Comparison of ENCODE assay signal across 9 mouse cellular contexts in genomic region chr6:122669406-122670200, GRCm38 (mm10). TPM values are rescaled to one million over a fixed set of nuclear protein-coding genes. Genes with fewer than 3 reads are reported as not detected.
A peak's percentile ranks its signal among the peaks of the same experiment; 100 is the strongest.
DNase-seq lines count a peak whose midpoint lies in the region; ATAC-seq and TF ChIP-seq lines count a peak whose summit lies in the region.
"Had no signal": no experiment of that assay in that cellular context is flagged by ENCODE, and none has a peak within 500 bp of the region (broad histone marks: within the 10 kb centered on the region; RNA-seq: fewer than 3 reads in every experiment).

No protein-coding gene starts in this region.

- 6% methylated on average over 19 of the region's 19 CpGs for WGBS in heart, embryonic 13.5 days
- WGBS in kidney, postnatal 0 days = 7% methylated on average over 19 of the region's 19 CpGs
- 13% methylated on average over 19 of the region's 19 CpGs for whole genome bisulfite sequencing in liver, adult 2 months

- no peaks in the 10 kb centered on the region for H3K79me2 ChIP-seq in liver, adult 2 months (ENCODE audit: control insufficient read depth, insufficient read depth, low read length)
- no peaks in the 10 kb centered on the region for H3K79me2 ChIP-seq in myocyte (ENCODE audit: control insufficient read depth, insufficient read depth)

- peak overlapping the region; percentile 67; the same call in 1 of the 2 replicates for H3K9ac ChIP-seq in heart, embryonic 13.5 days
- H3K9ac ChIP-seq in kidney, postnatal 0 days (ENCODE audit: low read depth, low read length) = no peak overlapping the region
- no peak overlapping the region for H3K9ac ChIP-seq in liver, adult 2 months (ENCODE audit: low read depth, low read length)

- H3K4me2 ChIP-seq in heart, embryonic 13.5 days = peak overlapping the region; percentile 78
- H3K4me2 ChIP-seq in kidney, postnatal 0 days (ENCODE audit: low read length) = peak overlapping the region; percentile 53
- peak overlapping the region; percentile 62 for H3K4me2 ChIP-seq in myocyte (ENCODE audit: low read depth)

- DNase-seq in c-Kit-negative CD71-positive TER-119-positive erythroid progenitor cells, embryonic 14.5 days (ENCODE audit: low read depth, low spot score) = peak; percentile 51
- peak; percentile 92 for DNase-seq in fibroblast of lung, adult 2 months (ENCODE audit: low read depth)
- peak; percentile 95 for DNase-seq in kidney, postnatal 0 days (ENCODE audit: low spot score)
- DNase-seq in liver, adult 2 months (ENCODE audit: extremely low read depth, low read depth, low spot score) = peak; percentile 72
- DNase-seq in spleen, postnatal 4 days (ENCODE audit: low spot score in 2 of 2) = peak; percentile 84 to 92

- peak; percentile 98 for ATAC-seq in CD4-positive, CD25-positive, alpha-beta regulatory T cell, adult 4 months
- peak; percentile 67 for ATAC-seq in heart, embryonic 13.5 days (ENCODE audit: extremely low read depth, insufficient number of reproducible peaks, low FRiP score, low TSS enrichment)
- ATAC-seq in kidney, postnatal 0 days (replicated peaks; ENCODE audit: low FRiP score, low read depth) = peak; percentile 89

- H3K4me1 ChIP-seq in heart, embryonic 13.5 days = peaks cover 11% of the 10 kb centered on the region
- H3K4me1 ChIP-seq in kidney, postnatal 0 days (replicated peaks; ENCODE audit: insufficient read depth, low read length) = no peaks in the 10 kb centered on the region
- H3K4me1 ChIP-seq in liver, adult 2 months (ENCODE audit: control insufficient read depth, insufficient read depth, low read length) = no peaks in the 10 kb centered on the region

- H3K36me3 ChIP-seq in heart, embryonic 13.5 days = no peaks in the 10 kb centered on the region
- no peaks in the 10 kb centered on the region for H3K36me3 ChIP-seq in kidney, postnatal 0 days (ENCODE audit: insufficient read depth, low read length)
- H3K36me3 ChIP-seq in liver, adult 2 months (ENCODE audit: control insufficient read depth, insufficient read depth, low read length) = no peaks in the 10 kb centered on the region
- H3K36me3 ChIP-seq in myocyte (ENCODE audit: control insufficient read depth, insufficient read depth) = no peaks in the 10 kb centered on the region

- peak overlapping the region; percentile 56 for H3K4me3 ChIP-seq in heart, embryonic 13.5 days
- H3K4me3 ChIP-seq in kidney, postnatal 0 days (replicated peaks; ENCODE audit: low read depth, low read length) = peak overlapping the region; percentile 20
- H3K4me3 ChIP-seq in liver, adult 2 months (ENCODE audit: insufficient read depth, low read depth, low read length) = no peak overlapping the region; the same call in 1 of the 2 replicates
- no peak overlapping the region for H3K4me3 ChIP-seq in myocyte

- no peak for TF ChIP-seq POLR2A in liver, adult 2 months (IDR thresholded peaks at IDR 0.05; ENCODE audit: extremely low read depth, insufficient read depth, low read length)
- TF ChIP-seq POLR2A in myocyte (IDR thresholded peaks at IDR 0.05; ENCODE audit: insufficient read length, low read depth) = no peak

- H3K27me3 ChIP-seq in heart, embryonic 13.5 days (replicated peaks) = peaks cover 17% of the 10 kb centered on the region
- no peaks in the 10 kb centered on the region for H3K27me3 ChIP-seq in kidney, postnatal 0 days (ENCODE audit: insufficient read depth, low read length)
- no peaks in the 10 kb centered on the region for H3K27me3 ChIP-seq in liver, adult 2 months (ENCODE audit: control insufficient read depth, insufficient read depth, low read length)
- peaks cover 5% of the 10 kb centered on the region for H3K27me3 ChIP-seq in myocyte (ENCODE audit: control insufficient read depth, insufficient read depth, insufficient read length)

- no peak overlapping the region for H3K27ac ChIP-seq in heart, embryonic 13.5 days (replicated peaks)
- no peak overlapping the region for H3K27ac ChIP-seq in kidney, postnatal 0 days
- H3K27ac ChIP-seq in liver, adult 2 months (replicated peaks; ENCODE audit: insufficient read depth, low read depth, low read length) = no peak overlapping the region
- H3K27ac ChIP-seq: macrophage had no signal

- H3K9me3 ChIP-seq in heart, embryonic 13.5 days = no peaks in the 10 kb centered on the region
- H3K9me3 ChIP-seq in kidney, postnatal 0 days (replicated peaks; ENCODE audit: low read length) = no peaks in the 10 kb centered on the region

- peak; percentile 99 for TF ChIP-seq CTCF in kidney, postnatal 0 days (IDR thresholded peaks at IDR 0.05; ENCODE audit: low read depth)
- peak; percentile 97 for TF ChIP-seq CTCF in liver, adult 2 months (IDR thresholded peaks at IDR 0.05; ENCODE audit: low read depth, low read length)

- H3ac ChIP-seq in myocyte (ENCODE audit: control insufficient read depth, insufficient read length) = no peak overlapping the region

TF ChIP-seq in myocyte, 11 proteins besides CTCF, POLR2A, EP300 and RAD21:
- TF ChIP-seq MAX (IDR thresholded peaks at IDR 0.05; ENCODE audit: low read depth) = no peak
- TF ChIP-seq POLR2AphosphoS2 (IDR thresholded peaks at IDR 0.05; ENCODE audit: insufficient read length, low read depth) = no peak
- TF ChIP-seq USF1 (IDR thresholded peaks at IDR 0.05; ENCODE audit: low read depth) = no peak
- TF ChIP-seq CEBPB (IDR thresholded peaks at IDR 0.05; ENCODE audit: insufficient read depth, poor library complexity, severe bottlenecking) = no peak
- no peak for TF ChIP-seq E2F4 (IDR thresholded peaks at IDR 0.05; ENCODE audit: insufficient read depth)
- TF ChIP-seq REST (IDR thresholded peaks at IDR 0.05; ENCODE audit: insufficient read depth, insufficient read length) = no peak
- TF ChIP-seq TCF12 (IDR thresholded peaks at IDR 0.05; ENCODE audit: insufficient read depth, poor library complexity, severe bottlenecking) = no peak
- TF ChIP-seq MYOD1 (IDR thresholded peaks at IDR 0.05; ENCODE audit: control insufficient read depth in 1 of 3, insufficient read length in 2 of 3, low read depth in 2 of 3) = no peak
- no peak for TF ChIP-seq SRF (IDR thresholded peaks at IDR 0.05; ENCODE audit: control insufficient read depth, insufficient read length, low read depth)
- TF ChIP-seq TCF3 (IDR thresholded peaks at IDR 0.05; ENCODE audit: insufficient read length, low read depth) = no peak
- no peak for TF ChIP-seq MYOG (IDR thresholded peaks at IDR 0.05; ENCODE audit: control insufficient read depth in 1 of 3, insufficient read depth in 1 of 3, insufficient read length in 2 of 3, low read depth in 2 of 3)

RNA-seq across cellular contexts. Expression of gene Nanog, which starts 37.7 kb away (rescaled TPM):
- under 1 TPM in 1 of 2 experiments, not detected in 1; 0.22 TPM for polyA plus RNA-seq in CD4-positive, CD25-positive, alpha-beta regulatory T cell, adult 4 months (2017; shearing (Covaris generic))
- polyA plus RNA-seq in heart, embryonic 13.5 days (2015; fragmentation: Nextera tagmentation; extraction: Ambion mirVana) = 0.71 and 0.94 TPM in 2 replicates
- not detected in 2 replicates for polyA plus RNA-seq in kidney, postnatal 0 days (2015; fragmentation: Nextera tagmentation; extraction: Ambion mirVana)
- not detected in 2 replicates for total RNA-seq in liver, adult 2 months (2014; rRNA removed)
- not detected in 2 replicates for polyA plus RNA-seq in liver, adult 2 months (2012; rRNA removed)
- polyA plus RNA-seq in myocyte (2012; fragmentation: generic; extraction: Trizol) = 0.10 TPM
- polyA plus RNA-seq: macrophage had no signal

RNA-seq across cellular contexts. Expression of gene Dppa3, which starts 43.4 kb away (rescaled TPM):
- not detected for polyA plus RNA-seq in CD4-positive, CD25-positive, alpha-beta regulatory T cell, adult 4 months (2017; shearing (Covaris generic))
- not detected in 2 replicates for polyA plus RNA-seq in heart, embryonic 13.5 days (2015; fragmentation: Nextera tagmentation; extraction: Ambion mirVana)
- polyA plus RNA-seq in kidney, postnatal 0 days (2015; fragmentation: Nextera tagmentation; extraction: Ambion mirVana) = not detected in 2 replicates
- total RNA-seq in liver, adult 2 months (2014; rRNA removed) = not detected in 2 replicates
- not detected in 2 replicates for polyA plus RNA-seq in liver, adult 2 months (2012; rRNA removed)
- not detected for polyA plus RNA-seq in myocyte (2012; fragmentation: generic; extraction: Trizol)

RNA-seq across cellular contexts. Expression of gene Gdf3, which starts 59.7 kb away (rescaled TPM):
- not detected for polyA plus RNA-seq in CD4-positive, CD25-positive, alpha-beta regulatory T cell, adult 4 months (2017; shearing (Covaris generic))
- polyA plus RNA-seq in heart, embryonic 13.5 days (2015; fragmentation: Nextera tagmentation; extraction: Ambion mirVana) = 0.20 and 0.27 TPM in 2 replicates
- not detected in 2 replicates for polyA plus RNA-seq in kidney, postnatal 0 days (2015; fragmentation: Nextera tagmentation; extraction: Ambion mirVana)
- not detected in 2 replicates for total RNA-seq in liver, adult 2 months (2014; rRNA removed)
- polyA plus RNA-seq in liver, adult 2 months (2012; rRNA removed) = 0.05 TPM in 1 of 2 replicates, not detected in the other
- polyA plus RNA-seq in myocyte (2012; fragmentation: generic; extraction: Trizol) = not detected

Comparison
In these comparisons a context has a peak if more than half of its experiments do, and no peak if none do; other contexts are left out.
1. H3K4me3 ChIP-seq: peak in heart, embryonic 13.5 days (single experiment) and kidney, postnatal 0 days (single experiment); none in liver, adult 2 months (single experiment) and myocyte (single experiment).
2. Peak in every context shown above with its lines, with median percentiles within 50 percentile points of each other: ATAC-seq, DNase-seq and H3K4me2 ChIP-seq.